Comparison of ENCODE assay signal across 21 mouse cellular contexts in genomic region chr2:171668791-171669645, GRCm38 (mm10).
DNase-seq lines count a peak whose midpoint lies in the region; ATAC-seq and TF ChIP-seq lines count a peak whose summit lies in the region.
"Had no signal": no experiment of that assay in that cellular context is flagged by ENCODE, and none has a peak within 500 bp of the region (broad histone marks: within the 10 kb centered on the region; RNA-seq: fewer than 3 reads in every experiment).

No protein-coding gene starts in this region.

- H3K9ac ChIP-seq in forebrain, embryonic 11.5 days (ENCODE audit: low read length): no peak overlapping the region
- H3K9ac ChIP-seq in forebrain, postnatal 0 days: no peak overlapping the region
- no peak overlapping the region for H3K9ac ChIP-seq in intestine, embryonic 15.5 days
- no peak overlapping the region for H3K9ac ChIP-seq in intestine, postnatal 0 days (ENCODE audit: low read depth, low read length)
- no peak overlapping the region for H3K9ac ChIP-seq in midbrain, embryonic 14.5 days (replicated peaks; ENCODE audit: low read length)
- no peak overlapping the region for H3K9ac ChIP-seq in midbrain, postnatal 0 days (replicated peaks; ENCODE audit: low read length, poor library complexity, severe bottlenecking)
- H3K9ac ChIP-seq: embryonic facial prominence, embryonic 12.5 days; hindbrain, embryonic 14.5 days; liver, postnatal 0 days; neural tube, embryonic 12.5 days; stomach, embryonic 15.5 days had no signal

- H3K36me3 ChIP-seq in forebrain, embryonic 11.5 days (ENCODE audit: control insufficient read depth, insufficient read depth, low read length): no peaks in the 10 kb centered on the region
- no peaks in the 10 kb centered on the region for H3K36me3 ChIP-seq in forebrain, postnatal 0 days (ENCODE audit: insufficient read depth)
- H3K36me3 ChIP-seq in intestine, embryonic 15.5 days: no peaks in the 10 kb centered on the region
- no peaks in the 10 kb centered on the region for H3K36me3 ChIP-seq in intestine, postnatal 0 days (ENCODE audit: control insufficient read depth, insufficient read depth)
- no peaks in the 10 kb centered on the region for H3K36me3 ChIP-seq in midbrain, embryonic 14.5 days (ENCODE audit: control insufficient read depth, insufficient read depth, low read length)
- no peaks in the 10 kb centered on the region for H3K36me3 ChIP-seq in midbrain, postnatal 0 days (ENCODE audit: insufficient read depth, low read length)
- H3K36me3 ChIP-seq in limb, embryonic 10.5 days: no peaks in the 10 kb centered on the region
- H3K36me3 ChIP-seq: embryonic facial prominence, embryonic 12.5 days; neural tube, embryonic 12.5 days; stomach, embryonic 15.5 days had no signal

- H3K9me3 ChIP-seq in forebrain, embryonic 11.5 days (ENCODE audit: control insufficient read depth, low read length): no peaks in the 10 kb centered on the region
- H3K9me3 ChIP-seq in forebrain, postnatal 0 days (ENCODE audit: low read length): no peaks in the 10 kb centered on the region
- no peaks in the 10 kb centered on the region for H3K9me3 ChIP-seq in intestine, embryonic 15.5 days
- no peaks in the 10 kb centered on the region for H3K9me3 ChIP-seq in intestine, postnatal 0 days (ENCODE audit: control insufficient read depth)
- H3K9me3 ChIP-seq in midbrain, embryonic 14.5 days (ENCODE audit: control insufficient read depth, low read length): no peaks in the 10 kb centered on the region
- H3K9me3 ChIP-seq in midbrain, postnatal 0 days (ENCODE audit: low read length): no peaks in the 10 kb centered on the region
- H3K9me3 ChIP-seq in limb, embryonic 10.5 days (replicated peaks): no peaks in the 10 kb centered on the region
- H3K9me3 ChIP-seq: neural tube, embryonic 12.5 days; stomach, embryonic 15.5 days had no signal

- no peak overlapping the region for H3K27ac ChIP-seq in forebrain, embryonic 11.5 days (ENCODE audit: low read depth, low read length)
- no peak overlapping the region for H3K27ac ChIP-seq in forebrain, postnatal 0 days (ENCODE audit: low read depth, low read length)
- no peak overlapping the region for H3K27ac ChIP-seq in intestine, embryonic 15.5 days
- H3K27ac ChIP-seq in intestine, postnatal 0 days (ENCODE audit: low read depth, low read length): no peak overlapping the region
- H3K27ac ChIP-seq in midbrain, embryonic 14.5 days (replicated peaks; ENCODE audit: low read depth, low read length): no peak overlapping the region
- H3K27ac ChIP-seq in midbrain, postnatal 0 days (ENCODE audit: low read depth, low read length): no peak overlapping the region
- H3K27ac ChIP-seq in limb, embryonic 10.5 days: peak overlapping the region; percentile 53
- H3K27ac ChIP-seq: embryonic facial prominence, embryonic 12.5 days; hindbrain, embryonic 14.5 days; neural tube, embryonic 12.5 days; stomach, embryonic 15.5 days had no signal

- 41% methylated on average over 4 of the region's 4 CpGs for WGBS in forebrain, embryonic 11.5 days
- 9% methylated on average over 4 of the region's 4 CpGs for WGBS in forebrain, postnatal 0 days
- WGBS in intestine, embryonic 15.5 days: 11% methylated on average over 4 of the region's 4 CpGs
- WGBS in intestine, postnatal 0 days: 23% methylated on average over 4 of the region's 4 CpGs
- 63% methylated on average over 4 of the region's 4 CpGs for WGBS in midbrain, embryonic 14.5 days
- whole genome bisulfite sequencing in midbrain, postnatal 0 days: 35% methylated on average over 4 of the region's 4 CpGs
- WGBS in limb, embryonic 10.5 days: 55% methylated on average over 4 of the region's 4 CpGs

- H3K27me3 ChIP-seq in forebrain, embryonic 11.5 days (ENCODE audit: control insufficient read depth, insufficient read depth, low read length): no peaks in the 10 kb centered on the region
- H3K27me3 ChIP-seq in forebrain, postnatal 0 days (ENCODE audit: insufficient read depth, low read length): no peaks in the 10 kb centered on the region
- H3K27me3 ChIP-seq in intestine, embryonic 15.5 days (replicated peaks): no peaks in the 10 kb centered on the region
- no peaks in the 10 kb centered on the region for H3K27me3 ChIP-seq in intestine, postnatal 0 days (replicated peaks; ENCODE audit: control insufficient read depth, insufficient read depth, low read length)
- no peaks in the 10 kb centered on the region for H3K27me3 ChIP-seq in midbrain, embryonic 14.5 days (ENCODE audit: control insufficient read depth, insufficient read depth, low read length)
- no peaks in the 10 kb centered on the region for H3K27me3 ChIP-seq in midbrain, postnatal 0 days (ENCODE audit: insufficient read depth, low read length)
- H3K27me3 ChIP-seq in limb, embryonic 10.5 days (ENCODE audit: low read depth, poor library complexity, severe bottlenecking): no peaks in the 10 kb centered on the region
- H3K27me3 ChIP-seq: embryonic facial prominence, embryonic 12.5 days; neural tube, embryonic 12.5 days; Patski; stomach, embryonic 15.5 days had no signal

- no peak overlapping the region for H3K4me3 ChIP-seq in forebrain, embryonic 11.5 days (ENCODE audit: low read depth, low read length)
- no peak overlapping the region for H3K4me3 ChIP-seq in forebrain, postnatal 0 days (ENCODE audit: low read depth, low read length)
- H3K4me3 ChIP-seq in intestine, embryonic 15.5 days (replicated peaks): no peak overlapping the region
- no peak overlapping the region for H3K4me3 ChIP-seq in intestine, postnatal 0 days (ENCODE audit: low read depth, low read length)
- H3K4me3 ChIP-seq in midbrain, embryonic 14.5 days (replicated peaks; ENCODE audit: low read depth, low read length): no peak overlapping the region
- no peak overlapping the region for H3K4me3 ChIP-seq in midbrain, postnatal 0 days (ENCODE audit: low read depth, low read length)
- H3K4me3 ChIP-seq in limb, embryonic 10.5 days: no peak overlapping the region
- H3K4me3 ChIP-seq: embryonic facial prominence, embryonic 12.5 days; neural tube, embryonic 12.5 days; stomach, embryonic 15.5 days had no signal

- TF ChIP-seq CTCF in forebrain, postnatal 0 days (IDR thresholded peaks at IDR 0.05; ENCODE audit: low read depth): no peak
- TF ChIP-seq CTCF in intestine, postnatal 0 days (IDR thresholded peaks at IDR 0.05; ENCODE audit: low read depth): no peak
- TF ChIP-seq CTCF in midbrain, postnatal 0 days (IDR thresholded peaks at IDR 0.05): no peak

- no peak for DNase-seq in forebrain, embryonic 11.5 days (ENCODE audit: low spot score)
- no peak for DNase-seq in forebrain, postnatal 0 days
- DNase-seq in midbrain, embryonic 14.5 days: peak; percentile 33
- no peak for DNase-seq in midbrain, postnatal 0 days (ENCODE audit: low spot score)
- no peak for DNase-seq in limb, embryonic 10.5 days (ENCODE audit: low spot score)
- no peak for DNase-seq in left cerebral cortex, adult 11 months (ENCODE audit: low spot score)
- DNase-seq: adrenal gland, adult 8-10 months; cerebellum, adult 9-11 months; gastrocnemius, postnatal 25 days; kidney, adult 11 months; kidney, postnatal 4 days; liver, postnatal 0 days; lung, postnatal 10 days; thymus, adult 18-20 months had no signal

- no peaks in the 10 kb centered on the region for H3K4me1 ChIP-seq in forebrain, embryonic 11.5 days (replicated peaks; ENCODE audit: control insufficient read depth, insufficient read depth, low read length)
- H3K4me1 ChIP-seq in forebrain, postnatal 0 days (ENCODE audit: insufficient read depth): no peaks in the 10 kb centered on the region
- H3K4me1 ChIP-seq in intestine, embryonic 15.5 days (replicated peaks): no peaks in the 10 kb centered on the region
- H3K4me1 ChIP-seq in intestine, postnatal 0 days (replicated peaks; ENCODE audit: control insufficient read depth, insufficient read depth, low read length): no peaks in the 10 kb centered on the region
- no peaks in the 10 kb centered on the region for H3K4me1 ChIP-seq in midbrain, embryonic 14.5 days (ENCODE audit: control insufficient read depth, insufficient read depth, low read length)
- peaks cover 3% of the 10 kb centered on the region; the same call in 1 of the 2 replicates for H3K4me1 ChIP-seq in midbrain, postnatal 0 days (ENCODE audit: insufficient read depth, low read length)
- H3K4me1 ChIP-seq in limb, embryonic 10.5 days: peaks cover 26% of the 10 kb centered on the region
- H3K4me1 ChIP-seq: embryonic facial prominence, embryonic 12.5 days; neural tube, embryonic 12.5 days; stomach, embryonic 15.5 days had no signal

- no peak overlapping the region for H3K4me2 ChIP-seq in forebrain, embryonic 11.5 days (ENCODE audit: low read depth, low read length, severe bottlenecking)
- H3K4me2 ChIP-seq in forebrain, postnatal 0 days (ENCODE audit: low read depth): no peak overlapping the region
- no peak overlapping the region; the same call in 1 of the 2 replicates for H3K4me2 ChIP-seq in intestine, embryonic 15.5 days (replicated peaks)
- no peak overlapping the region for H3K4me2 ChIP-seq in intestine, postnatal 0 days (replicated peaks; ENCODE audit: low read depth)
- H3K4me2 ChIP-seq in midbrain, embryonic 14.5 days (ENCODE audit: low read length): no peak overlapping the region
- no peak overlapping the region for H3K4me2 ChIP-seq in midbrain, postnatal 0 days (ENCODE audit: low read depth, low read length, poor library complexity, severe bottlenecking)
- H3K4me2 ChIP-seq: embryonic facial prominence, embryonic 12.5 days; hindbrain, embryonic 14.5 days; neural tube, embryonic 12.5 days; stomach, embryonic 15.5 days had no signal

- peak; percentile 74 for ATAC-seq in forebrain, embryonic 11.5 days (replicated peaks; ENCODE audit: low FRiP score)
- ATAC-seq in forebrain, postnatal 0 days: no peak
- ATAC-seq in intestine, embryonic 15.5 days: peak; percentile 53; the same call in 1 of the 2 replicates
- no peak for ATAC-seq in intestine, postnatal 0 days
- ATAC-seq in midbrain, embryonic 14.5 days (ENCODE audit: low FRiP score, low TSS enrichment): no peak
- no peak for ATAC-seq in midbrain, postnatal 0 days (ENCODE audit: low FRiP score)
- ATAC-seq: liver, postnatal 0 days; Patski had no signal

Comparison
In these comparisons a context has a peak if more than half of its experiments do, and no peak if none do; other contexts are left out.
1. ATAC-seq: peak in forebrain, embryonic 11.5 days (single experiment) and intestine, embryonic 15.5 days (single experiment); none in forebrain, postnatal 0 days (single experiment), intestine, postnatal 0 days (single experiment), midbrain, embryonic 14.5 days (single experiment) and midbrain, postnatal 0 days (single experiment).